Mouse (Mus musculus) ES-Bruce4 (cell line): ENCODE measurements at regions not wholly inside any gene's neighbourhood (a gene's known extent, or its start where the extent isn't known, plus 50 kb on each side); places are given as distances from the start of the nearest gene placed in this dataset.
A peak's percentile ranks its signal among the peaks of the same experiment; 100 is the strongest.

Experiments
- H3K27ac ChIP-seq: 2 replicates; pipeline ENCODE4 v1.5.1; 2012; ENCODE audit warnings: low read length, inconsistent platforms; ENCODE audit not compliant: insufficient read depth
- H3K27me3 ChIP-seq: 2 replicates; pipeline ENCODE4 v1.6.1; 2012; ENCODE audit warnings: mild to moderate bottlenecking, low read length, inconsistent platforms; ENCODE audit not compliant: control insufficient read depth, poor library complexity, insufficient read depth, severe bottlenecking
- H3K36me3 ChIP-seq: 2 replicates; pipeline ENCODE4 v1.6.1; 2012; ENCODE audit warnings: inconsistent platforms, mild to moderate bottlenecking, low read length, moderate library complexity; ENCODE audit not compliant: control insufficient read depth, poor library complexity, insufficient read depth, severe bottlenecking
- H3K4me1 ChIP-seq: one replicate; pipeline ENCODE4 v1.8.1; 2011; ENCODE audit warnings: low read length; ENCODE audit not compliant: control insufficient read depth, insufficient read depth
- H3K4me3 ChIP-seq: 2 replicates; pipeline ENCODE4 v1.5.1; 2011; ENCODE audit warnings: low read depth, mild to moderate bottlenecking, low read length
- H3K9ac ChIP-seq: 2 replicates; pipeline ENCODE4 v1.6.1; 2012; ENCODE audit warnings: low read depth, mild to moderate bottlenecking, inconsistent platforms; ENCODE audit not compliant: poor library complexity, severe bottlenecking
- H3K9me3 ChIP-seq: replicated peaks from 2 replicates; pipeline ENCODE4 v1.6.1; 2012; ENCODE audit warnings: mild to moderate bottlenecking, low read length, inconsistent platforms; ENCODE audit not compliant: control insufficient read depth, poor library complexity, insufficient read depth, severe bottlenecking
- CTCF ChIP-seq: IDR thresholded peaks from one replicate; pipeline ENCODE4 v1.8.1; 2011; ENCODE audit warnings: low read depth, low read length
- EP300 ChIP-seq: IDR thresholded peaks from 2 replicates; pipeline ENCODE4 v1.6.1; 2011; ENCODE audit warnings: low read depth, low read length; ENCODE audit not compliant: insufficient read depth
- POLR2A ChIP-seq: IDR thresholded peaks from one replicate; pipeline ENCODE4 v1.8.1; 2011; ENCODE audit warnings: low read length; ENCODE audit not compliant: insufficient read depth

- Histone ChIP-seq H3K9me3 (0 out of 2 replicates have a peak, but pooled peaks cover 6% of the 10 kb centered on the region), H3K4me1 (no peaks in the 10 kb centered on the region), H3K4me3 (no peak overlapping the region), H3K27ac (no peak overlapping the region), H3K27me3 (no peaks in the 10 kb centered on the region), H3K9ac (no peak overlapping the region), H3K36me3 (no peaks in the 10 kb centered on the region)
- no peak for TF ChIP-seq CTCF
- TF ChIP-seq EP300 = no peak
- TF ChIP-seq POLR2A = no peak
Measured at GRCm38 (mm10) chr2:78059801-78060416, 113.7 kb upstream of the Cwc22 start.

DNA sequence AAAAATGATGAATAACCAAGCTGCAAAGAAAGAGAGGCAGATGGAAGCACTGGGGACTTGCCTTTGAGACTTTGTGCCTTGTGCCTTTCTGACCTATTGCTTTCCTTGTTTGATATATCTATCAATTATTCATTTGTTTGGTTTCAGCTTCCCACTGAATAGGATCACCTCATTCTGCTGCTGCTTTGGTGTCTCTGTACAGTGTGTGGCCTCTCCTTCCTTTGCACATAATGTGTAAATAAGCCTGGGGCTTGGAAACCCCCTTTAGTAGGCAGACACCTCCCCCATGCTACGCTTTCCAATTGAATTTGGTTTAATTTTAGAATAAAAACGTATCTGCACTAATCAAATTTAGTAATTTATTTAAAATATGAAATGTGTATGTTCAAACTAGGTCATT is 112.8 kb upstream of the Cwc22 start:
- TF ChIP-seq POLR2A (no peak), CTCF (no peak), EP300 (no peak)
- Histone ChIP-seq H3K27me3 (no peaks in the 10 kb centered on the region), H3K9me3 (0 out of 2 replicates have a peak, but pooled peaks cover 6% of the 10 kb centered on the region), H3K27ac (no peak overlapping the region), H3K36me3 (no peaks in the 10 kb centered on the region), H3K4me1 (no peaks in the 10 kb centered on the region), H3K9ac (no peak overlapping the region), H3K4me3 (no peak overlapping the region)

- H3K9me3 ChIP-seq = 0 out of 2 replicates have a peak, but pooled peaks cover 6% of the 10 kb centered on the region
- no peaks in the 10 kb centered on the region for H3K36me3 ChIP-seq
- TF ChIP-seq POLR2A (no peak), CTCF (no peak), EP300 (no peak)
- H3K27ac ChIP-seq = no peak overlapping the region
- no peak overlapping the region for H3K4me3 ChIP-seq
- no peaks in the 10 kb centered on the region for H3K4me1 ChIP-seq
- no peaks in the 10 kb centered on the region for H3K27me3 ChIP-seq
- H3K9ac ChIP-seq = no peak overlapping the region
Measured at GRCm38 (mm10) chr2:78053910-78054309, 107.7 kb upstream of the Cwc22 start.

DNA sequence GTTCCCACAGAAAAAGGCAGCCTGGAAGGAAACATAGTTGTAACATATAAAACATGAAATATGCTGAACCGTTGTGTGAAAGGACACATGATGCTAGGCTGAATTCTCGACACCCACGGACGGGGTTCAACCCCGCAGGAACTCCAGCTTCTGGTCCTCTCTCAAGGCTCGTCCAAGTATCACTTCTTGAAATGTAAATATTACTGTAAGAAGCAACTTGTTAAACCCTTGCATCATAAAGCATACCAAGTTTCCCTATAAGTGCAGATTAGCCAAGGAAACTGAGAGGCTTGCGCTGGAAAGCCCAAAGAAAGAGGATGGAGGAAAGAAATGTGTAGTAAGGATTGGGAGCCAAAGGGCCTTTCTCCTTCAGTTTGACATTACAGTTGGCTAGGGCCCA is 104.4 kb upstream of the Cwc22 start:
- no peak for TF ChIP-seq CTCF
- TF ChIP-seq EP300 = no peak
- no peak for TF ChIP-seq POLR2A
- no peaks in the 10 kb centered on the region for H3K9me3 ChIP-seq
- no peaks in the 10 kb centered on the region for H3K27me3 ChIP-seq
- H3K27ac ChIP-seq = no peak overlapping the region
- no peak overlapping the region for H3K9ac ChIP-seq
- H3K4me3 ChIP-seq = no peak overlapping the region
- no peaks in the 10 kb centered on the region for H3K36me3 ChIP-seq
- H3K4me1 ChIP-seq = no peaks in the 10 kb centered on the region

- Histone ChIP-seq H3K9me3 (no peaks in the 10 kb centered on the region), H3K27me3 (no peaks in the 10 kb centered on the region), H3K4me1 (no peaks in the 10 kb centered on the region), H3K4me3 (no peak overlapping the region), H3K27ac (no peak overlapping the region), H3K36me3 (no peaks in the 10 kb centered on the region), H3K9ac (no peak overlapping the region)
- peak; percentile 52 for TF ChIP-seq CTCF
- no peak for TF ChIP-seq EP300
Measured at GRCm38 (mm10) chr2:78049248-78049874, 103.2 kb upstream of the Cwc22 start.

GRCm38 (mm10) chr2:78048706-78049055 is 102.5 kb upstream of the Cwc22 start:
- no peak overlapping the region for H3K4me3 ChIP-seq

More at GRCm38 (mm10) chr2:78048706-78049055, 102.5 kb upstream of the Cwc22 start:
- TF ChIP-seq EP300 (no peak), CTCF (no peak)
- H3K36me3 ChIP-seq = no peaks in the 10 kb centered on the region
- H3K9ac ChIP-seq = no peak overlapping the region
- H3K9me3 ChIP-seq = no peaks in the 10 kb centered on the region
- H3K27me3 ChIP-seq = no peaks in the 10 kb centered on the region
- no peak overlapping the region for H3K27ac ChIP-seq
- H3K4me1 ChIP-seq = no peaks in the 10 kb centered on the region
